Mouse (Mus musculus): ENCODE measurements around the gene Plxnd1. TPM values are rescaled to one million over a fixed set of nuclear protein-coding genes. Genes with fewer than 3 reads are reported as not detected.

Plxnd1 gene
- polyA plus RNA-seq, 1 experiment from 2014 or later = 23.8 TPM

GRCm38 (mm10) chr6:115978596-115978995 lies 16.2 kb downstream of the Plxnd1 start:
- no peaks in the 10 kb centered on the region for H3K27me3 ChIP-seq (ENCODE audit: control insufficient read depth, insufficient read depth, low read length)
- H3K4me3 ChIP-seq (ENCODE audit: low read depth, low read length) = no peak overlapping the region
- no peak for ATAC-seq (ENCODE audit: insufficient read depth, low FRiP score, low TSS enrichment)
- no peak overlapping the region for H3K4me2 ChIP-seq (ENCODE audit: low read depth)
- peaks cover 6% of the 10 kb centered on the region for H3K4me1 ChIP-seq (ENCODE audit: control insufficient read depth, insufficient read depth, low read length)
- no peak overlapping the region for H3K27ac ChIP-seq (ENCODE audit: low read depth, low read length)
- H3K36me3 ChIP-seq (ENCODE audit: control insufficient read depth, insufficient read depth, low read length) = no peaks in the 10 kb centered on the region
- H3K9ac ChIP-seq (ENCODE audit: low read length) = no peak overlapping the region
- 65% methylated on average over 8 of the region's 8 CpGs for WGBS
- DNase-seq (ENCODE audit: low spot score) = no peak
- H3K9me3 ChIP-seq (ENCODE audit: control insufficient read depth, low read length) = no peaks in the 10 kb centered on the region

DNA sequence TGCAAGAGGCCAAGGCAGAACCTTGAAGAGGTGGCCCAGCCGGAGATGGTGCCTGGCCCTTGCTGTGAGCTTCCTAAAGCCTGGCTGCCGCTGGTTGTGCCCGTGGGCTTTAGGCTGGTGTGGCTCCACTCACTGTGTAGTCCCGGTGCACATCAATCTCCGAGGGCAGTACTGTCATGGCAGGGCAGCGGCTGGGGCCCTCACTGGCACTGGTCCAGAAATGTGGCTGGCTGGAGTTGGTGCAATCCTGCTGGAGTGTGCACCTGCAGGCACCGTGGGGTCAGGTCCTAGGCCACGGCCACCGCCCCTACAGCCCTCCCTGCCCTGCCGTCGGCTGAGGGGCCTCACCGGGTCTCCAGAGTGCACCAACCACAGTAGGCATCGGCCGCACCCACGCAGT lies 17.0 kb downstream of the Plxnd1 start:
- 88% methylated on average over 15 of the region's 15 CpGs for WGBS
- Histone ChIP-seq H3K4me1 (ENCODE audit: control insufficient read depth, insufficient read depth, low read length) (no peaks in the 10 kb centered on the region; the same call in 1 of the 2 replicates), H3K36me3 (ENCODE audit: control insufficient read depth, insufficient read depth, low read length) (no peaks in the 10 kb centered on the region), H3K27me3 (ENCODE audit: control insufficient read depth, insufficient read depth, low read length) (no peaks in the 10 kb centered on the region), H3K27ac (ENCODE audit: low read depth, low read length) (no peak overlapping the region), H3K9me3 (ENCODE audit: control insufficient read depth, low read length) (no peaks in the 10 kb centered on the region), H3K4me3 (ENCODE audit: low read depth, low read length) (no peak overlapping the region), H3K9ac (ENCODE audit: low read length) (no peak overlapping the region), H3K4me2 (ENCODE audit: low read depth) (no peak overlapping the region)
- no peak for DNase-seq (ENCODE audit: low spot score)
- no peak for ATAC-seq (ENCODE audit: insufficient read depth, low FRiP score, low TSS enrichment)

- no peak overlapping the region for H3K9ac ChIP-seq (ENCODE audit: low read length)
- no peaks in the 10 kb centered on the region for H3K4me1 ChIP-seq (ENCODE audit: control insufficient read depth, insufficient read depth, low read length)
- H3K36me3 ChIP-seq (ENCODE audit: control insufficient read depth, insufficient read depth, low read length) = no peaks in the 10 kb centered on the region
- H3K27ac ChIP-seq (ENCODE audit: low read depth, low read length) = no peak overlapping the region
- no peaks in the 10 kb centered on the region for H3K27me3 ChIP-seq (ENCODE audit: control insufficient read depth, insufficient read depth, low read length)
- H3K4me3 ChIP-seq (ENCODE audit: low read depth, low read length) = no peak overlapping the region
- 85% methylated on average over 8 of the region's 8 CpGs for WGBS
- H3K9me3 ChIP-seq (ENCODE audit: control insufficient read depth, low read length) = no peaks in the 10 kb centered on the region
- DNase-seq (ENCODE audit: low spot score) (no peak), ATAC-seq (ENCODE audit: insufficient read depth, low FRiP score, low TSS enrichment) (no peak)
- H3K4me2 ChIP-seq (ENCODE audit: low read depth) = no peak overlapping the region
These were observed 19.2 kb downstream of the Plxnd1 start for GRCm38 (mm10) chr6:115975606-115976005.

DNA sequence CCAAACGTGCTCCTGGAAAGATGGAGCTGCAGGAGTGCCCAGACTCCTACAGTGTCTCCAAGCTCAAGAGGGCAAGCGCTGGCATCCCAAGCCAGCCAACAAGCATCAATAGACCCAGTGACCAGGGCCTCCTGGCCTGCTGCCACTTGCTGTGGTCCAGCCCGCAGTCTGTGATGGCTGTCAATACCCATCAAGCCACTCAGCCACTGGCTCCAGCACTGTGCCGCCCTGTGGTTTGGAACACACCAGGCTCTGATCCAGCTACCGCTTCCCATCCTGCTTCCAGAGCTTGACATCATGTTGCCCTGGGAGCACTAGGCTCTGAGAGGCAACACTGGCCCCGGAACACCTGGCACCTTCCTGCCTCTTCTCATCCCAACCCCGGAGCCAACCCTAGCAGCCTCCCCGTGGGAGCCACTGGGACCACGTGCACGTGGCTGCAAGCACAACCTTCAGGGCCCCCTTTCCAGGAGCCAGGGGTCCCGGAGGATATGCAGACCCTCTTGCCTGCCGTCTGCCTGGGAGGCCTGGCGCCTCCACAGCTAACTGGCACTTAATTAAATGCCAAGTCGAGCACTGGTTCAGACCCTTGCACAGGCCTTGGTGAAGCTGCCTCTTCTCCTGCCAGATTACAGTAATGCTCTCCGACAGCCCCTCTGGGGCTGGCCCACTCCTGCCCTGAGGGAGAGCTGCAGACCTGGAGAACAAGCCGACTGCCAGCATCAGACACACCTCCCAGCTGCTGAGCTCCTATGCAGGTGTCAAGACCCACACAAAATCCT lies 20.7 kb downstream of the Plxnd1 start:
- ATAC-seq (ENCODE audit: insufficient read depth, low FRiP score, low TSS enrichment) (no peak), DNase-seq (ENCODE audit: low spot score) (no peak)
- 83% methylated on average over 16 of the region's 16 CpGs for WGBS
- H3K9me3 ChIP-seq (ENCODE audit: control insufficient read depth, low read length) = no peaks in the 10 kb centered on the region
- H3K4me2 ChIP-seq (ENCODE audit: low read depth) = no peak overlapping the region
- no peaks in the 10 kb centered on the region for H3K4me1 ChIP-seq (ENCODE audit: control insufficient read depth, insufficient read depth, low read length)
- no peaks in the 10 kb centered on the region for H3K27me3 ChIP-seq (ENCODE audit: control insufficient read depth, insufficient read depth, low read length)
- H3K4me3 ChIP-seq (ENCODE audit: low read depth, low read length) = no peak overlapping the region
- H3K36me3 ChIP-seq (ENCODE audit: control insufficient read depth, insufficient read depth, low read length) = no peaks in the 10 kb centered on the region
- no peak overlapping the region for H3K9ac ChIP-seq (ENCODE audit: low read length)
- no peak overlapping the region for H3K27ac ChIP-seq (ENCODE audit: low read depth, low read length)

GRCm38 (mm10) chr6:115973139-115973875 lies 21.5 kb downstream of the Plxnd1 start:
- H3K4me3 ChIP-seq (ENCODE audit: low read depth, low read length) = no peak overlapping the region

DNA sequence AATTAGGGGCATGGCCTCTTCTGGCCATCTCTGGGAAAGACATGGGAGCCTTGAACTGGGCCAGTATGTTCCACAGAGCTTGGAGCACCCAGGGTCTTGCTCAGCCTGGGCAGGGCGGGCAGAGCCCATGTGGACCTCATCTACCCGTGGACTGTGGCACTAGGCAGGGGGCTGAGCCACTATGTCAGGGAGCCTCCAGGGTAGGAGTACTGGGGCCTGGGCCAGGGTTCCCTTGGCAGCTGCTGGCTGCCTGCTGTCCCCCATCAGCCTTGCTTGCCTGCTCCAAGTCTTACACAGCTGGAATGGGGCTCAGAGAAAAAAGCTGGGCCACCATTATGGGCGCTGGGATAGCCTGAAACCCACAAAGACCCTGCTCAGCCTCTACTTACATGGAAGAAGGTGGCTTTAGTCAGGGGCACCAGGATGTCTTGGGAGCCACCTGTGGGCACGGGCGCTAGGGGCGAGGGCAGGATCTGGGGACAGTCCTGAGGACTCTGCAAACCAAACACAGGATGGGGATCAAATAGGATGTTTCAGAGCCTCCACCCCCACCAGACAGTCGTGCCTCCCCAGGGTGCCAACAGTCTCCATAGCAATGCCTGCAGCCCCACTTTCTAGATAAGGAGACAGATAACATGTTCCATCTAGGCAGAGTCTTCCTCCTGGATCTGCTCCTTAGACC lies 22.6 kb downstream of the Plxnd1 start:
- Histone ChIP-seq H3K27ac (ENCODE audit: low read depth, low read length) (no peak overlapping the region), H3K27me3 (ENCODE audit: control insufficient read depth, insufficient read depth, low read length) (no peaks in the 10 kb centered on the region), H3K4me1 (ENCODE audit: control insufficient read depth, insufficient read depth, low read length) (no peaks in the 10 kb centered on the region), H3K9me3 (ENCODE audit: control insufficient read depth, low read length) (no peaks in the 10 kb centered on the region), H3K4me2 (ENCODE audit: low read depth) (no peak overlapping the region), H3K36me3 (ENCODE audit: control insufficient read depth, insufficient read depth, low read length) (no peaks in the 10 kb centered on the region), H3K9ac (ENCODE audit: low read length) (no peak overlapping the region), H3K4me3 (ENCODE audit: low read depth, low read length) (no peak overlapping the region)
- DNase-seq (ENCODE audit: low spot score) = no peak
- 81% methylated on average over 7 of the region's 7 CpGs for WGBS
- no peak for ATAC-seq (ENCODE audit: insufficient read depth, low FRiP score, low TSS enrichment)

More at GRCm38 (mm10) chr6:115973139-115973875, 21.5 kb downstream of the Plxnd1 start:
- no peak for DNase-seq (ENCODE audit: low spot score)
- no peak overlapping the region for H3K9ac ChIP-seq (ENCODE audit: low read length)
- no peak overlapping the region for H3K4me2 ChIP-seq (ENCODE audit: low read depth)
- no peaks in the 10 kb centered on the region for H3K4me1 ChIP-seq (ENCODE audit: control insufficient read depth, insufficient read depth, low read length)
- no peaks in the 10 kb centered on the region for H3K9me3 ChIP-seq (ENCODE audit: control insufficient read depth, low read length)
- 88% methylated on average over 15 of the region's 15 CpGs for WGBS
- H3K36me3 ChIP-seq (ENCODE audit: control insufficient read depth, insufficient read depth, low read length) = no peaks in the 10 kb centered on the region
- ATAC-seq (ENCODE audit: insufficient read depth, low FRiP score, low TSS enrichment) = no peak
- H3K27ac ChIP-seq (ENCODE audit: low read depth, low read length) = no peak overlapping the region
- no peaks in the 10 kb centered on the region for H3K27me3 ChIP-seq (ENCODE audit: control insufficient read depth, insufficient read depth, low read length)

DNA sequence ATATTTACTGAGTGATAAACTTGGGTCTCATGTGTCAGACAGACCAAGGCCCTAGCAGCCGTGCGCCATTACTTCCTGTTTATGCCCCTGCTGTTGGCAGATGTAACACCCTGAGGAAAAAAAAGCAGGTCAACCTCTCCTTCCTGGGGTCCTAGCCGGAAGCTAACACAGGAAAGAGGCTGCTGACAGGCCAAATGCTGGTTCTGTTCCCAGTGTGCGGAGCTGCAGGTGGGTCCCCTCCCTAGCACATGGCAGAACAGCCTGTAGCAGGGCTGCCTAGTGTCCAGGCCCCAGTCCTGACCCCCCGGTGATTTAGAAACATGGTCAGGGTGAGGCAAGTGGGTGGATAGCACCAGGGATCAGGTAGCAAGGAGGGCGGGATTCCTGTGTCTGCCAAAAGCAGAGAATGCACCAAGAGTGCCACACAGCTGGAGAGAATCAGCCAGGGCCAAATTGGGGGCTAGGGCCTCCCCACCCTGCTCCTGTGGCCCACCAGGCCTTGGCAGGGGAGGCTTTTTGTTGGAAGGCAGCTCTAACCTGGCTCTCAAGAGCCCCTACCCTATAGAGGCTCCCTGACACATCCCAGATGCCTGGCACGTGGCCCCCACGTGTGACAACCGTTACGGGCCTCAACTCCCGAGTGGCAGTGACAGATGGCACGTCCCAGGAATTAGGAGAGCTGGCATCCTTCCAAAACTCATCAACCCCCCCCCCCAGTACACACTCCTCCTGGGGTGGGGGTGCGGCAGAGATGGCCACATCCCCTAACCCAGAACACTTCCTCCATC lies 23.3 kb downstream of the Plxnd1 start:
- DNase-seq (ENCODE audit: low spot score) (no peak), ATAC-seq (ENCODE audit: insufficient read depth, low FRiP score, low TSS enrichment) (no peak)
- Histone ChIP-seq H3K9ac (ENCODE audit: low read length) (no peak overlapping the region), H3K36me3 (ENCODE audit: control insufficient read depth, insufficient read depth, low read length) (no peaks in the 10 kb centered on the region), H3K4me2 (ENCODE audit: low read depth) (no peak overlapping the region), H3K4me1 (ENCODE audit: control insufficient read depth, insufficient read depth, low read length) (no peaks in the 10 kb centered on the region), H3K27ac (ENCODE audit: low read depth, low read length) (no peak overlapping the region), H3K4me3 (ENCODE audit: low read depth, low read length) (no peak overlapping the region), H3K9me3 (ENCODE audit: control insufficient read depth, low read length) (no peaks in the 10 kb centered on the region), H3K27me3 (ENCODE audit: control insufficient read depth, insufficient read depth, low read length) (no peaks in the 10 kb centered on the region)
- WGBS = 64% methylated on average over 13 of the region's 13 CpGs

GRCm38 (mm10) chr6:115969952-115970351 lies 24.9 kb downstream of the Plxnd1 start:
- Histone ChIP-seq H3K4me3 (ENCODE audit: low read depth, low read length) (no peak overlapping the region), H3K27ac (ENCODE audit: low read depth, low read length) (no peak overlapping the region), H3K9ac (ENCODE audit: low read length) (no peak overlapping the region; the same call in 1 of the 2 replicates), H3K27me3 (ENCODE audit: control insufficient read depth, insufficient read depth, low read length) (no peaks in the 10 kb centered on the region), H3K4me1 (ENCODE audit: control insufficient read depth, insufficient read depth, low read length) (no peaks in the 10 kb centered on the region), H3K9me3 (ENCODE audit: control insufficient read depth, low read length) (no peaks in the 10 kb centered on the region), H3K4me2 (ENCODE audit: low read depth) (no peak overlapping the region), H3K36me3 (ENCODE audit: control insufficient read depth, insufficient read depth, low read length) (no peaks in the 10 kb centered on the region)
- DNase-seq (ENCODE audit: low spot score) (no peak), ATAC-seq (ENCODE audit: insufficient read depth, low FRiP score, low TSS enrichment) (no peak)
- 65% methylated on average over 4 of the region's 6 CpGs for WGBS

All from neural tube, embryonic 11.5 days (tissue).